Mouse (Mus musculus): ENCODE results near the gene Ptprj.

GRCm38 (mm10) chr2:90543989-90544388 is 36.5 kb downstream of the Ptprj start:
- TF ChIP-seq POLR2A (IDR thresholded peaks at IDR 0.05; ENCODE audit: low read depth, low read length) (no peak), CTCF (conservative IDR thresholded peaks at IDR 0.05; ENCODE audit: insufficient read depth, insufficient read length, low read depth, low read length) (no peak)

Measured in kidney, adult 2 months (tissue).